Mouse (Mus musculus): ENCODE data around the gene Rps12-ps3. TPM values are rescaled to one million over a fixed set of nuclear protein-coding genes. Genes with fewer than 3 reads are reported as not detected.

Gene Rps12-ps3
- 31.0 and 42.8 TPM in 2 replicates for polyA plus RNA-seq (2014; fragmentation: Nextera tagmentation; extraction: Ambion mirVana)

GRCm38 (mm10) chr19:59321990-59322389, at the start of gene Rps12-ps3:
TSS of gene Rps12-ps3 (plus strand) at chr19:59322290.
- Histone ChIP-seq H3K4me1 (ENCODE audit: control insufficient read depth, insufficient read depth, low read length) (no peaks in the 10 kb centered on the region), H3K4me3 (ENCODE audit: low read depth, low read length) (no peak within 1 kb of the TSS), H3K36me3 (ENCODE audit: control insufficient read depth, insufficient read depth, low read length) (peaks cover 9% of the 10 kb centered on the region; the same call in 1 of the 2 replicates), H3K9me3 (ENCODE audit: control insufficient read depth, low read length) (no peaks in the 10 kb centered on the region), H3K27me3 (replicated peaks; ENCODE audit: control insufficient read depth, insufficient read depth, low read length) (no peaks in the 10 kb centered on the region), H3K27ac (replicated peaks; ENCODE audit: low read depth, low read length) (no peak within 1 kb of the TSS), H3K4me2 (ENCODE audit: low read depth, low read length) (no peak within 1 kb of the TSS), H3K9ac (ENCODE audit: low read depth, low read length) (no peak within 1 kb of the TSS)
- DNase-seq (ENCODE audit: low spot score): no peak
- WGBS: over 99% methylated on average over 13 of the region's 14 CpGs
- ATAC-seq (ENCODE audit: low read depth): no peak

- no peaks in the 10 kb centered on the region for H3K4me1 ChIP-seq (ENCODE audit: control insufficient read depth, insufficient read depth, low read length)
- H3K27ac ChIP-seq (replicated peaks; ENCODE audit: low read depth, low read length): no peak overlapping the region
- 81% methylated on average over 7 of the region's 7 CpGs for WGBS
- no peaks in the 10 kb centered on the region for H3K27me3 ChIP-seq (replicated peaks; ENCODE audit: control insufficient read depth, insufficient read depth, low read length)
- no peak overlapping the region for H3K9ac ChIP-seq (ENCODE audit: low read depth, low read length)
- ATAC-seq (ENCODE audit: low read depth) (no peak), DNase-seq (ENCODE audit: low spot score) (no peak)
- H3K36me3 ChIP-seq (ENCODE audit: control insufficient read depth, insufficient read depth, low read length): no peaks in the 10 kb centered on the region
- no peaks in the 10 kb centered on the region for H3K9me3 ChIP-seq (ENCODE audit: control insufficient read depth, low read length)
- no peak overlapping the region for H3K4me2 ChIP-seq (ENCODE audit: low read depth, low read length)
- no peak overlapping the region for H3K4me3 ChIP-seq (ENCODE audit: low read depth, low read length)
These were observed 48.9 kb upstream of the Rps12-ps3 start for GRCm38 (mm10) chr19:59273190-59273589.

GRCm38 (mm10) chr19:59276354-59276753, 45.7 kb upstream of the Rps12-ps3 start:
- ATAC-seq (ENCODE audit: low read depth) (no peak), DNase-seq (ENCODE audit: low spot score) (no peak)
- no peaks in the 10 kb centered on the region for H3K36me3 ChIP-seq (ENCODE audit: control insufficient read depth, insufficient read depth, low read length)
- no peaks in the 10 kb centered on the region for H3K27me3 ChIP-seq (replicated peaks; ENCODE audit: control insufficient read depth, insufficient read depth, low read length)
- H3K4me3 ChIP-seq (ENCODE audit: low read depth, low read length): no peak overlapping the region
- H3K9ac ChIP-seq (ENCODE audit: low read depth, low read length): no peak overlapping the region
- H3K27ac ChIP-seq (replicated peaks; ENCODE audit: low read depth, low read length): no peak overlapping the region
- no peaks in the 10 kb centered on the region for H3K4me1 ChIP-seq (ENCODE audit: control insufficient read depth, insufficient read depth, low read length)
- H3K9me3 ChIP-seq (ENCODE audit: control insufficient read depth, low read length): no peaks in the 10 kb centered on the region
- no peak overlapping the region for H3K4me2 ChIP-seq (ENCODE audit: low read depth, low read length)
- 66% methylated on average over 7 of the region's 7 CpGs for WGBS

- DNase-seq (ENCODE audit: low spot score) (peak; percentile 7), ATAC-seq (ENCODE audit: low read depth) (no peak)
- H3K9me3 ChIP-seq (ENCODE audit: control insufficient read depth, low read length): no peaks in the 10 kb centered on the region
- H3K9ac ChIP-seq (ENCODE audit: low read depth, low read length): no peak overlapping the region
- H3K36me3 ChIP-seq (ENCODE audit: control insufficient read depth, insufficient read depth, low read length): no peaks in the 10 kb centered on the region
- H3K4me2 ChIP-seq (ENCODE audit: low read depth, low read length): no peak overlapping the region
- no peaks in the 10 kb centered on the region for H3K4me1 ChIP-seq (ENCODE audit: control insufficient read depth, insufficient read depth, low read length)
- no peak overlapping the region for H3K27ac ChIP-seq (replicated peaks; ENCODE audit: low read depth, low read length)
- H3K27me3 ChIP-seq (replicated peaks; ENCODE audit: control insufficient read depth, insufficient read depth, low read length): no peaks in the 10 kb centered on the region
- no peak overlapping the region for H3K4me3 ChIP-seq (ENCODE audit: low read depth, low read length)
These were observed 41.2 kb upstream of the Rps12-ps3 start for GRCm38 (mm10) chr19:59280841-59281240.

- Histone ChIP-seq H3K9ac (ENCODE audit: low read depth, low read length) (no peak overlapping the region), H3K36me3 (ENCODE audit: control insufficient read depth, insufficient read depth, low read length) (no peaks in the 10 kb centered on the region), H3K4me2 (ENCODE audit: low read depth, low read length) (no peak overlapping the region), H3K27me3 (replicated peaks; ENCODE audit: control insufficient read depth, insufficient read depth, low read length) (no peaks in the 10 kb centered on the region), H3K9me3 (ENCODE audit: control insufficient read depth, low read length) (no peaks in the 10 kb centered on the region), H3K27ac (replicated peaks; ENCODE audit: low read depth, low read length) (no peak overlapping the region), H3K4me1 (ENCODE audit: control insufficient read depth, insufficient read depth, low read length) (no peaks in the 10 kb centered on the region), H3K4me3 (ENCODE audit: low read depth, low read length) (no peak overlapping the region)
- 81% methylated on average over 3 of the region's 3 CpGs for WGBS
- no peak for DNase-seq (ENCODE audit: low spot score)
- ATAC-seq (ENCODE audit: low read depth): no peak
These were observed 40.1 kb upstream of the Rps12-ps3 start for GRCm38 (mm10) chr19:59282001-59282400.

GRCm38 (mm10) chr19:59289042-59289441, 33.0 kb upstream of the Rps12-ps3 start:
- no peak for ATAC-seq (ENCODE audit: low read depth)

GRCm38 (mm10) chr19:59289811-59290210, 32.3 kb upstream of the Rps12-ps3 start:
- Histone ChIP-seq H3K9ac (ENCODE audit: low read depth, low read length) (no peak overlapping the region), H3K4me1 (ENCODE audit: control insufficient read depth, insufficient read depth, low read length) (no peaks in the 10 kb centered on the region), H3K27ac (replicated peaks; ENCODE audit: low read depth, low read length) (no peak overlapping the region), H3K9me3 (ENCODE audit: control insufficient read depth, low read length) (no peaks in the 10 kb centered on the region), H3K27me3 (replicated peaks; ENCODE audit: control insufficient read depth, insufficient read depth, low read length) (no peaks in the 10 kb centered on the region), H3K4me3 (ENCODE audit: low read depth, low read length) (no peak overlapping the region), H3K4me2 (ENCODE audit: low read depth, low read length) (no peak overlapping the region), H3K36me3 (ENCODE audit: control insufficient read depth, insufficient read depth, low read length) (no peaks in the 10 kb centered on the region)
- no peak for DNase-seq (ENCODE audit: low spot score)
- 83% methylated on average over 6 of the region's 6 CpGs for WGBS
- ATAC-seq (ENCODE audit: low read depth): no peak

More at GRCm38 (mm10) chr19:59289042-59289441, 33.0 kb upstream of the Rps12-ps3 start:
- no peaks in the 10 kb centered on the region for H3K4me1 ChIP-seq (ENCODE audit: control insufficient read depth, insufficient read depth, low read length)
- no peak for DNase-seq (ENCODE audit: low spot score)
- H3K4me3 ChIP-seq (ENCODE audit: low read depth, low read length): no peak overlapping the region
- H3K4me2 ChIP-seq (ENCODE audit: low read depth, low read length): no peak overlapping the region
- no peaks in the 10 kb centered on the region for H3K9me3 ChIP-seq (ENCODE audit: control insufficient read depth, low read length)
- H3K36me3 ChIP-seq (ENCODE audit: control insufficient read depth, insufficient read depth, low read length): no peaks in the 10 kb centered on the region
- no peak overlapping the region for H3K27ac ChIP-seq (replicated peaks; ENCODE audit: low read depth, low read length)
- H3K27me3 ChIP-seq (replicated peaks; ENCODE audit: control insufficient read depth, insufficient read depth, low read length): no peaks in the 10 kb centered on the region
- no peak overlapping the region for H3K9ac ChIP-seq (ENCODE audit: low read depth, low read length)

- Histone ChIP-seq H3K27ac (replicated peaks; ENCODE audit: low read depth, low read length) (no peak overlapping the region), H3K9ac (ENCODE audit: low read depth, low read length) (no peak overlapping the region), H3K4me2 (ENCODE audit: low read depth, low read length) (no peak overlapping the region), H3K27me3 (replicated peaks; ENCODE audit: control insufficient read depth, insufficient read depth, low read length) (no peaks in the 10 kb centered on the region), H3K36me3 (ENCODE audit: control insufficient read depth, insufficient read depth, low read length) (no peaks in the 10 kb centered on the region), H3K4me1 (ENCODE audit: control insufficient read depth, insufficient read depth, low read length) (no peaks in the 10 kb centered on the region), H3K4me3 (ENCODE audit: low read depth, low read length) (no peak overlapping the region), H3K9me3 (ENCODE audit: control insufficient read depth, low read length) (no peaks in the 10 kb centered on the region)
- no peak for DNase-seq (ENCODE audit: low spot score)
- 79% methylated on average over 5 of the region's 5 CpGs for WGBS
- ATAC-seq (ENCODE audit: low read depth): no peak
These were observed 29.8 kb upstream of the Rps12-ps3 start for GRCm38 (mm10) chr19:59292183-59292839.

GRCm38 (mm10) chr19:59315308-59315707, 6.8 kb upstream of the Rps12-ps3 start:
- H3K4me2 ChIP-seq (ENCODE audit: low read depth, low read length): no peak overlapping the region
- H3K27me3 ChIP-seq (replicated peaks; ENCODE audit: control insufficient read depth, insufficient read depth, low read length): no peaks in the 10 kb centered on the region
- no peaks in the 10 kb centered on the region for H3K9me3 ChIP-seq (ENCODE audit: control insufficient read depth, low read length)
- H3K9ac ChIP-seq (ENCODE audit: low read depth, low read length): no peak overlapping the region
- no peak for ATAC-seq (ENCODE audit: low read depth)
- no peak for DNase-seq (ENCODE audit: low spot score)
- peaks cover 5% of the 10 kb centered on the region; the same call in 1 of the 2 replicates for H3K36me3 ChIP-seq (ENCODE audit: control insufficient read depth, insufficient read depth, low read length)
- no peaks in the 10 kb centered on the region for H3K4me1 ChIP-seq (ENCODE audit: control insufficient read depth, insufficient read depth, low read length)
- H3K27ac ChIP-seq (replicated peaks; ENCODE audit: low read depth, low read length): no peak overlapping the region
- no peak overlapping the region for H3K4me3 ChIP-seq (ENCODE audit: low read depth, low read length)

All from embryonic facial prominence, embryonic 14.5 days (tissue).